Mouse (Mus musculus) kidney, adult 9 months (tissue): ENCODE measurements around the gene Itih5.

Source experiments
- DNase-seq: peaks from one replicate; pipeline ENCODE4 v3.0.0; 2022

Gene Itih5

GRCm38 (mm10) chr2:10263909-10264489 is 110.6 kb downstream of the Itih5 start:
- DNase-seq = no peak

GRCm38 (mm10) chr2:10265881-10266280 is 112.5 kb downstream of the Itih5 start:
- no peak for DNase-seq

- peak; percentile 77 for DNase-seq
Observed at GRCm38 (mm10) chr2:10272604-10273115, 119.3 kb downstream of the Itih5 start.

GRCm38 (mm10) chr2:10273541-10274050 is 120.2 kb downstream of the Itih5 start:
- DNase-seq = no peak

GRCm38 (mm10) chr2:10276194-10276593 is 122.8 kb downstream of the Itih5 start:
- peak; percentile 56 for DNase-seq

- DNase-seq = no peak
Observed at GRCm38 (mm10) chr2:10283686-10284085, 130.3 kb downstream of the Itih5 start.

- peak; percentile 83 for DNase-seq
Observed at GRCm38 (mm10) chr2:10284636-10285270, 131.4 kb downstream of the Itih5 start.

- no peak for DNase-seq
Observed at GRCm38 (mm10) chr2:10285975-10286374, 132.6 kb downstream of the Itih5 start.

GRCm38 (mm10) chr2:10288142-10288831 is 134.9 kb downstream of the Itih5 start:
- DNase-seq = peak; percentile 94

GRCm38 (mm10) chr2:10288881-10289280 is 135.5 kb downstream of the Itih5 start:
- DNase-seq = no peak

- no peak for DNase-seq
Observed at GRCm38 (mm10) chr2:10290115-10290514, 136.7 kb downstream of the Itih5 start.

GRCm38 (mm10) chr2:10293556-10294206 is 140.3 kb downstream of the Itih5 start:
- peak; percentile 28 for DNase-seq

GRCm38 (mm10) chr2:10295908-10296307 is 142.5 kb downstream of the Itih5 start:
- no peak for DNase-seq

GRCm38 (mm10) chr2:10300244-10300643 is 146.9 kb downstream of the Itih5 start:
- no peak for DNase-seq

- DNase-seq = no peak
Observed at GRCm38 (mm10) chr2:10300771-10301170, 147.4 kb downstream of the Itih5 start.

- no peak for DNase-seq
Observed at GRCm38 (mm10) chr2:10301391-10301790, 148.0 kb downstream of the Itih5 start.

GRCm38 (mm10) chr2:10301997-10302396 is 148.6 kb downstream of the Itih5 start:
- DNase-seq = no peak

GRCm38 (mm10) chr2:10304911-10305310 is 151.5 kb downstream of the Itih5 start:
- no peak for DNase-seq
